In genomic region chr5:27995186-27995585, GRCm38 (mm10) we compare ENCODE assay signal across 9 mouse cellular contexts.
DNase-seq lines count a peak whose midpoint lies in the region; ATAC-seq and TF ChIP-seq lines count a peak whose summit lies in the region.
"Had no signal": no experiment of that assay in that cellular context is flagged by ENCODE, and none has a peak within 500 bp of the region (broad histone marks: within the 10 kb centered on the region; RNA-seq: fewer than 3 reads in every experiment).

No protein-coding gene starts in this region.

- DNase-seq in liver: peak; percentile 65
- DNase-seq in c-Kit-positive CD71-positive TER-119-positive erythroid progenitor cells, embryonic 14.5 days (ENCODE audit: low spot score): peak; percentile 25
- DNase-seq in hindbrain, postnatal 0 days (ENCODE audit: low spot score): peak; percentile 75
- peak; percentile 30 to 58 for DNase-seq in left cerebral cortex, postnatal 10 days (ENCODE audit: extremely low spot score in 1 of 2, low spot score in 2 of 2)

- no peak overlapping the region for H3K9ac ChIP-seq in liver, embryonic 12.5 days
- no peak overlapping the region for H3K9ac ChIP-seq in forebrain, embryonic 12.5 days
- H3K9ac ChIP-seq in hindbrain, postnatal 0 days (replicated peaks; ENCODE audit: low read length): no peak overlapping the region
- H3K9ac ChIP-seq in stomach, embryonic 14.5 days (replicated peaks; ENCODE audit: low read depth, low read length): no peak overlapping the region

- peak; percentile 94 for TF ChIP-seq CTCF in hindbrain, postnatal 0 days (IDR thresholded peaks at IDR 0.05; ENCODE audit: low read depth)

- no peaks in the 10 kb centered on the region; the same call in 1 of the 2 replicates for H3K27me3 ChIP-seq in liver, embryonic 12.5 days (replicated peaks)
- H3K27me3 ChIP-seq in forebrain, embryonic 12.5 days: no peaks in the 10 kb centered on the region
- H3K27me3 ChIP-seq in hindbrain, postnatal 0 days (ENCODE audit: insufficient read depth, low read length): no peaks in the 10 kb centered on the region
- no peaks in the 10 kb centered on the region for H3K27me3 ChIP-seq in stomach, embryonic 14.5 days (ENCODE audit: control insufficient read depth, insufficient read depth, low read length)

- no peak overlapping the region for H3K4me3 ChIP-seq in liver, embryonic 12.5 days
- no peak overlapping the region for H3K4me3 ChIP-seq in forebrain, embryonic 12.5 days (replicated peaks)
- no peak overlapping the region for H3K4me3 ChIP-seq in hindbrain, postnatal 0 days (ENCODE audit: low read length)
- no peak overlapping the region for H3K4me3 ChIP-seq in stomach, embryonic 14.5 days (ENCODE audit: low read depth, low read length)
- H3K4me3 ChIP-seq: myocyte had no signal

- H3K36me3 ChIP-seq in liver, embryonic 12.5 days: no peaks in the 10 kb centered on the region
- no peaks in the 10 kb centered on the region for H3K36me3 ChIP-seq in forebrain, embryonic 12.5 days (replicated peaks)
- H3K36me3 ChIP-seq in hindbrain, postnatal 0 days (ENCODE audit: insufficient read depth, low read length): no peaks in the 10 kb centered on the region
- H3K36me3 ChIP-seq in stomach, embryonic 14.5 days (ENCODE audit: control insufficient read depth, insufficient read depth, low read length): no peaks in the 10 kb centered on the region

- 16% methylated on average over 2 of the region's 2 CpGs for WGBS in liver, embryonic 12.5 days (ENCODE audit: insufficient replicate concordance)
- WGBS in forebrain, embryonic 12.5 days: 19% methylated on average over 2 of the region's 2 CpGs
- WGBS in hindbrain, postnatal 0 days: 13% methylated on average over 2 of the region's 2 CpGs
- 0% methylated on average over 2 of the region's 2 CpGs for WGBS in stomach, embryonic 14.5 days

- no peak overlapping the region for H3K4me2 ChIP-seq in liver, embryonic 12.5 days
- no peak overlapping the region for H3K4me2 ChIP-seq in forebrain, embryonic 12.5 days
- H3K4me2 ChIP-seq in hindbrain, postnatal 0 days (ENCODE audit: low read depth, low read length): no peak overlapping the region
- no peak overlapping the region for H3K4me2 ChIP-seq in stomach, embryonic 14.5 days (replicated peaks; ENCODE audit: low read depth, low read length)

- no peak overlapping the region for H3K27ac ChIP-seq in liver, embryonic 12.5 days
- H3K27ac ChIP-seq in forebrain, embryonic 12.5 days: no peak overlapping the region
- no peak overlapping the region for H3K27ac ChIP-seq in hindbrain, postnatal 0 days
- H3K27ac ChIP-seq in stomach, embryonic 14.5 days (ENCODE audit: low read length): no peak overlapping the region

- H3K4me1 ChIP-seq in liver, embryonic 12.5 days: no peaks in the 10 kb centered on the region
- no peaks in the 10 kb centered on the region for H3K4me1 ChIP-seq in forebrain, embryonic 12.5 days
- no peaks in the 10 kb centered on the region for H3K4me1 ChIP-seq in hindbrain, postnatal 0 days (ENCODE audit: insufficient read depth, low read length)
- no peaks in the 10 kb centered on the region for H3K4me1 ChIP-seq in stomach, embryonic 14.5 days (ENCODE audit: control insufficient read depth, insufficient read depth, low read length)

- no peak for ATAC-seq in liver, embryonic 12.5 days
- 0 out of 2 replicates have a peak, but pooled peaks have one; percentile 49 for ATAC-seq in forebrain, embryonic 12.5 days (ENCODE audit: low FRiP score)
- ATAC-seq in hindbrain, postnatal 0 days: peak; percentile 66; the same call in 1 of the 2 replicates
- peak; percentile 68; the same call in 1 of the 2 replicates for ATAC-seq in monocyte, adult 5-6 weeks (replicated peaks; ENCODE audit: insufficient number of reproducible peaks, low FRiP score, low TSS enrichment, poor library complexity, severe bottlenecking)
- peak; percentile 42; the same call in 1 of the 2 replicates for ATAC-seq in stomach, embryonic 14.5 days (ENCODE audit: insufficient number of reproducible peaks, insufficient read depth, low FRiP score, low read depth)

- intact Hi-C loops in left cerebral cortex, postnatal 10 days (cut with DNase I): loop anchor here (5.0 kb wide), 1 partner anchor 97 kb away; no protein-coding TSS in a partner anchor

- H3K9me3 ChIP-seq in liver, embryonic 12.5 days (replicated peaks): no peaks in the 10 kb centered on the region
- no peaks in the 10 kb centered on the region for H3K9me3 ChIP-seq in forebrain, embryonic 12.5 days
- no peaks in the 10 kb centered on the region for H3K9me3 ChIP-seq in hindbrain, postnatal 0 days (ENCODE audit: low read length)
- H3K9me3 ChIP-seq in stomach, embryonic 14.5 days (ENCODE audit: control insufficient read depth, low read depth, low read length): no peaks in the 10 kb centered on the region

Comparison
In these comparisons a context has a peak if more than half of its experiments do, and no peak if none do; other contexts are left out.
1. DNase-seq: peak in every context shown above with its lines; median percentile 75 in hindbrain, postnatal 0 days; 65 in liver; 44 in left cerebral cortex, postnatal 10 days; 25 in c-Kit-positive CD71-positive TER-119-positive erythroid progenitor cells, embryonic 14.5 days.